Mouse (Mus musculus) left cerebral cortex, adult 9 months (tissue): ENCODE measurements around the gene Ppp2r5d.

Experiments used
- DNase-seq, 2 experiments: peaks; one replicate each; pipeline ENCODE4 v3.0.0; 2022; ENCODE audit warnings: low spot score in 2 of 2

Ppp2r5d gene

DNA sequence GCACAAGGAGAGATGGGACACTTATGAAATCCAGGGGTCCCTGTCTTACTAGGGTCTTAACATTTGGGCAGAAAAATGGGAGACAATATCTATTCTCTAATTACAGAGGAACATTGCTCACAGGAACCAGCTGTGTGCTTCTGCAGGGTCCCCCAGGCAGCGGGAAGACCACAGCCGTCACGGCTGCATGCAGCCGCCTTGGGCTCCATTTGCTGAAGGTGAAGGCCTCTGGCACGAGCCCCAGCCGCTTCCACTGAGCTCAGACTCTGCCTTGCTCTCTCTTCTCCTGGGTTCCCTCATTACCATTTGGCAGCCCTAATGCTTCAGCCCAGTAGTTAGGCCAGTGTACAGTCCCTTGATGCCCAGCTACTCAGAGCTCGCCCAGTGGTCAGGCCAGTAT is 16.2 kb upstream of the Ppp2r5d start:
- DNase-seq: no peak

DNA sequence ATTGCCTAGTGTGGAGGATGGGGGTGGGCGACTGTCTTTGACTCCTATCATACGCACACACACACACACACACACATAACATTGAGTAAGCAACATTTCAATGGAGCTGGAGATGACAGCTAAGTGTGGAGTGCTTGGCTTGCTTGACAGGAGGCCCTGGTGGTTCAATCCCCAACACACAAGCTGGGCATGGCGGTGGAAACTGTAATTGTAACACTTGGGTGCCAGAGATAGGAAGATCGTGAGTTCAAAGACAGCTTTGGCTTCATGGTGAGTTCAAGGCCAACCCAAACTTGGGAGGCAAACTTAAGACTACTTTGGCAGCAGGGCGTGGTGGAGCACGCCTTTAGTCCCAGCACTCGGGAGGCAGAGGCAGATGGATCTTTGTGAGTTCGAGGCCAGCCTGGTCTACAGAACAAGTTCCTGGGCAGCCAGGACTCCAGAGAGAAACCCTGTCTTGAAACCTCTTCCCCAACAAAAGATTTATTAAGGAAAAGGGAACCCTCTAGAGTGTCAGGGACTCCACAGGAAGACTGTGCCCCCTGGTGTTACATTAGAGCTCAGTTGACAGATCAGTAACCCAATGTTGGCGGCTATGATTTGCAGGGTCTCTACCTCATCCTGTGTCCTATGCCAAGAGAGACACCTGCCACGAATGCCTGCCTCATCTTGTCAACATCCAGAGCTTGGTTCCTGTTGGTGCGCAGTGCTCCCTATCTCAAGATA is 10.0 kb upstream of the Ppp2r5d start:
- DNase-seq: no peak

DNA sequence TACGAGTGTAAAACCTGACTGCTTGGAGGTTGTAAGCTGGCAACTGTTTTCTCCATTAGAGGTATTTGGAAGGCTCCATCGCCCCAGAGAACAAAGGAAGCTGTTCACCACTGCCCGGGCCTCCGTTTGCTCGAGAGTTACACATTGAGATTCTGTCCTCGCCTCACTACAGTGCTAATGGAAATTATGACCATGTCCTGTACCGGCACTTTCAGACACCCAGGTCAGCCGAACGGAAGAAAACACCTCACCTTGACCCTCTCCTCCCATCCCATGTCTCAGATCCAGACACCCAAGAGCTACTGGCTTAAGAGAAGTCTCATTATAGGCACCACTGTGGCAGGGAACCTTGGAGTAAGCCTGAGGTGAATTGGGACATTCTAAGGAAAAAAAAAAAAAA is 8.9 kb upstream of the Ppp2r5d start:
- DNase-seq: no peak

DNA sequence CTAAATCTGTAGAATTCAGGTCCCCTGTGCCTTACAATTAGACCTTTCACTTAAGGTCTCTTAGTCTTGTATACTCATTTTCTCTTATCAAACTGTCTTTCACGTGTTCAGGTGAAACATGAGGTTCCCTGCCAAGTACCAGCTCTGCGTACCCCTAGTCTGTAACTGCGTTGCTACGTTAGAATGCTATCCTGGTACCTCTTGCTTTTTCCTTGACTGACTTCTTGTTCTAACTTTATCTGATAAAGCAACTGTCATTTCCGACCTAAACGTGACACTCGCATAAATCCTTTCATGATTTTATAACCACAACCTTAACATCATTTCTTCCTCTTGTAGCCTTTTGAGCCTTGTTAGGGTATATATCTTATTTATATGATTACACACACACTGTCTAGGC is 7.5 kb upstream of the Ppp2r5d start:
- DNase-seq: no peak

DNA sequence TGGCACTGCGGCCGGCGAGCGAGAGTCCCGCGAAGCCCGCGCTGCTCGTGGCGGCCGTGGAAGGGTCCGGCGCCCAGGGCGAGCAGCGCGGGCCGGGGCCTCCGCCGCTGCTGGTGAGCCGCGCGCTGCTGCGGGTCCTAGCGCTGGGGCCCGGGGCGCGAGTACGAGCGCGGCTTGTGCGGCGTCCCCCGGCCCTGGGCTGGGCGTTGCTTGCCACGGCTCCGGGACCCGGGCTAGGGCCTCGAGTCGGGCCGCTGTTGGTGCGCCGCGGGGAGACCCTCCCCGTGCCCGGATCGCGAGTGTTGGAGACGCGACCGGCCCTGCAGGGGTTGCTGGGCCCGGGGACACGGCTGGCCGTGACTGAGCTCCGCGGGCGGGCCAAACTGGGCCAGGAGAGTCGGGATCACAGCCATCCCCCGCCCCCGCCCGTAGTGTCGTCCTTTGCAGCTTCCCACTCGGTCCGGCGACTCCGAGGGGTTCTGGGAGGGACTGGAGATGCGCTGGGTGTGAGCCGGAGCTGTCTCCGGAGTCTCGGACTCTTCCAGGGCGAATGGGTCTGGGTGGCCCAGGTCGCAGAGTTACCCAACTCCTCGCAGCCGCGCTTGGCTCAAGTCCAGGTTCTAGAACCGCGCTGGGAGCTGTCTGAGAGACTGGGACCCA is 6.8 kb upstream of the Ppp2r5d start:
- no peak for DNase-seq

DNA sequence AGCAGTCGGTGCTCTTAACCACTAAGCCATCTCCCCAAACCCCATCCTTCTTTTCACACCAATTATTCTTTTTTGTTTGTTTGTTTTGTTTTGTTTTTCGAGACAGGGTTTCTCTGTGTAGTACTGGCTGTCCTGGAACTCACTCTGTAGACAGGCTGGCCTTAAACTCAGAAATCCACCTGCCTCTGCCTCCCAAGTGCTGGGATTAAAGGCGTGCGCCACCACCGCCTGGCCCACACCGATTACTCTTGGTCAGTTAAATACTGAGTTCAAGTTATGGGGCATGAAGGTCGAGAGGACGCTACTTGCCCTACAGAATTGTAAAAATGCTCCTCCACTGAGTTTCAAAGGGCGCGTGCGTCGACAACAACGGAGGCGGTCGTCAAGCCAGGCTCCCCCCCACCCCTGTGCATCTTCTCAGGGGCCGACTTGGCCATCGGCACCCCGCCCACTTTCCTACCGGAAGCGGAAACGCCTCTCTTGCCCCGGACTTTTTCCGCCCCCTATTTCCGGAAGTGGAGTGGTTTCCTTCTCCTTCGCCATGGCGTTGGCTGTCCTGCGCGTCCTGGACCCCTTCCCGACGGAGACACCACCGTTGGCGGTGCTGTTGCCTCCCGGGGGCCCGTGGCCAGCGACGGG is 6.2 kb upstream of the Ppp2r5d start, which contains the start of gene Pex6:
TSS of gene Pex6 (plus strand) at position 505 of the 639 bp plus-strand sequence.
- DNase-seq: peak; percentile 67 to 92

DNA sequence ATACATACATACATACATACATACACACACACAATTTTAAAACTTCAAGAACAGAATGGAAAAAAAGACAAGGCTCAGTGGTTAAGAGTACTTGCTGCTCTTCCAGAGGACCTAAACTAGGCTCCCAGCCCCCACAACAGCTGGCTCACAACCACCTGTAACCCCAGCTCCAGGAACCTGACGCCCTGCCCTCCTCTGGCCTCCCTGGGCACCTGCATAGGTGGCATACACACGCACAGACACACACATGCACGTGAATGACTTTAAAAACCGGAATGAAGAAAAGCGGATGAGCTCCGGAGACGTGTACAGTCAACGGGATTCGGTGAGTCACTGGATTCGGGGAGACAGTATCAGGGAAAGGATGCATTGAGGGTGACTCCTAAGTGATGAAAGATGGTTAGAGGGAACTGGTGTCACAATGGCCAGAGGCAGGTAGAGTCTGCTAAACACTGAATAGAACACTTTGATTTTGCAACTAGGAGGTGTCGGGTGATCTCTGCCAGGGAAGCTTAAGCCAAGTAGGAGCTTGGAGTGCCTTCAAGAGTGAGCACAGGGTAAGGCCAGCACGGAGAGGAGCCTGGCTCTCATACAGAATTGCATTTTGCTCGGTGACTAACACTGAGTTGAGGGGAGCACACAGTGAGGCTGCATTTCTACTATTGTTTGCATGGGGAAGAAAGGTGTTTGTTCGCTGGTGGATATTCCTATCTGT is 1.6 kb upstream of the Ppp2r5d start:
- no peak for DNase-seq

DNA sequence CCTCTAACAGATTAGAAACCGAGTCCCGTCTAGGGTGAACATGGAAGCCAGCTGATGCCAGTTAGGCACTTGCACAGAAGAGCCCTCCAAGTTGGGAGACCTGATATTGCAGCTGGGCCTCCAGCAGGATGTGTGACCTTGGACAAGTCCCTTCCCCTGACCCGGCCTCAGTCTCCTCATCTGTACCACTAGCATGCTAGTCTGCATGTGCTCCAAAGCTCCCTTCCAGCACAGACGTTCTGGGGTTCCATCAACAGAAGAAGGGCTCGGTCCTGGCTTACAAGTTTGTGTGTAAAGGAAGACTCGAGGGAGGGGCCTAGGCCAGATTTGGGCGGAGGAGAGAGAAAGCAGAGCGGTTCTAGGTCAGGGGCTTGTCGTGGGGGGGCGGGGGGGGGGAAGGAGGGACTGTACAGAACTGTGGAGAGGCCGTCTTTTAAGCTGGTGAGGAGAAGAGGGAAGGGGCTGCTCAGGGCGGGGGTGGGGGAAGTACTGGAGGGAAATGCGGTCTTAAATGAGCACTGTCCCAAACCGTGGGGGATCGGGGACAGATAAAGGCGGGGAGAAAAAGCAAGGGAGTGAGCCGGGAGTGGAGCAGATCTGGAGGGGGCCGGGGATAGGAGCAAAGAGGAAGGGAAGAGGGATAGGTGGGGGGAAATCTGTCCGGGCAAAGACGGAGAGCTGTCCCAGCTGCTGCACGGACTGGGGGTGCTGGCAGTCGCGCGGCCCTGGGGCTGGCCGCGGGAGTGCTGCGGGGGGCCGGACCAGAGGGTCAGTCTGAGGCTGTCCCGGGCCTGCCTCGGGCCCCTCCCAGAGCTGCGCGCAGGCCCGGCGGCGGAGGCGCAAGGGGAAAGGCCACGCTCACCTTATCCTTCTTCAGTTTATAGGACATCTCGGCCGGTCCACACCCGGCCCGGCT is 682 bp downstream of the Ppp2r5d start:
- DNase-seq: no peak

DNA sequence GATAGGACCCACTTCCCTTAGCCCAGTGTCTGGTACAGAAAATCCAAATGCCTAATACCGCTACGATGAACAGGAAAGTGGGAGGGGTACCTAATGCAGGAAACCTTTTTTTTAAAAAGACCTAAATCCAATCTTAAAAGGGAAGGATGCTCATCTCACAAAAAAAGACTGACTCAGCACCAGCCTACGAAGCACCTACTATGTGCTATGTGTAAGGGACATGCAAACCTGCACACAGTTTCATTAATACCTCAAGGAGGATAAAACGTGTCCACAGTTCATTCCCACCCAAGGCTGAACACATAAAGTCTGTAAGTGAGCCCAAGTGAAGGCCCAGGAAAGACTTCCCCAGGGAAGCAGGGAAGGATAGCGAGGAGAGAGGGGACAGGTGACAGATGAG is 2.4 kb downstream of the Ppp2r5d start:
- no peak for DNase-seq

DNA sequence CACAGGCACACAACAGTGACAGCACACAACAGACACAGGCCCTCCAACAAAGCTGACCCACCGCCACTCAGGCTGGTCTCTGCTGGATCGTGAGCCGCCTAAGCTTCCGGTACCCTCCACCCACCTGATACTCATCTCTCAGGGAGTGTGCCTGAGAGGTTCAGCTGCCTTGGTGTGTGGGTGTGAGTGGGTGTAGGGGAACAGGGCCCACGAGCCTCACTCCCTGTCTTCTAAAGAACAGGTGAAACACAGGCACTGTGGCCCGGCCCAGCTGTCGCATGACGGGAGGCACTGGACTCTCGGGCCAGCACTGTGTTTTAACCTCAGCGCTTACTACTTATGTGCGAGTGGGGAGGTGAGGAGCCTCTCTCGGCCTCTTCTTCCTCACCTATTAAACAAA is 2.8 kb downstream of the Ppp2r5d start:
- no peak for DNase-seq

DNA sequence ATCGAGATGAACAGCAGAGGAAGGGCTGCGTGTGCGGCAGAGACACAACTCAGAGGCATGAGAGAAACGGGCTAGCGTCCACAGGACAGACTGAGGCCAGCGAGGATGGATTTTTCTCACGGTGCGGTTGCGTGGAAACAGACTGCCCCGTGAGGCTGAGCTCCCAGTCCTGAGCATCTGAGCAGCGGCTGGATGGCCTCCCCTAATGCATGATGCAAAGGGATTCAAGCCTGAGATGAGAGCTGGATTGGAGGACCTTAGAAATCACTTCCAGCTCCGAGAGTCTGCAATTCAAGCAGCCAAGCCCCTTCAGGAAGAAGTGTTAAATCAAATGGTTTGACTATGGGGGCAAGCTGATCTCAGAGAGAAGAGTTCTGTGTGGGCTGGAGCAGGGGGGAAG is 3.4 kb downstream of the Ppp2r5d start:
- DNase-seq: no peak

DNA sequence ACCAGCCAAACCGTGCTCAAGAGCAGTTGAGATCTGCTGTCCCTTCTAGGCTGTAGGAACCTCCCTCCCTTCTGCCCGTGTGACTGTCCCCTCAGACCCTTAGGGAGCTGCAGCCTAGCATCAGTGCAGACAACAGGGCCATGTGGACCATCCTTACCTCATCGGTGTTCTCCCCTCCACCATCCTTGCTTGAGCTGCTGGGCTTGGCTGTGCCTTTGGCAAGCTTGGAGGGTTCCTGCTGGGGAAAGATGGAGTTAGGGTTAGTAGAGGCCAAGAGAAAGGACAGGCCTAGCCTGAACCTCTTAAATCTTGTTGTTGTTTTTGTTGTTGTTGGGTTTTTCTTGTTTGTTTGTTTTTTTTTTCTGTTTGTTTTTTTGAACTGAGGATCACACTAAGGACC is 5.0 kb downstream of the Ppp2r5d start:
- no peak for DNase-seq

DNA sequence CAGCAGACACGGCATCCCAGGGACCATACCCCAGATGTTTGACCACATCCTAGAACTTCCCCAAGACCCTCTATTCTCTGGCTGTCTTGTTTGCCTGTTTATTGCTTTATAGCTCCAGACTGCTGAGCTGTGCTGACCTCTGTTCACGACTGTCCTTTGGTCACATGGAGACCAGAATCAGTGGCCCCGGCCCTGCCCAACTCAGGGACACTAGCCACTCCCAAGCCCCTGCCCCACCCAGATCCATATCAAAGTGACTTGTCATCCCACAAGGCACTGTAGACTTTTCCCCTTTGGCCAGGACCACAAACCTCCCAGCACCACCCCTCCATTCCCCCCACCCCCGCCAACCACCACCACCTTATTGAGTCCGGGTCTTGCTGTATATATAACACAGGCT is 5.7 kb downstream of the Ppp2r5d start:
- DNase-seq: no peak

DNA sequence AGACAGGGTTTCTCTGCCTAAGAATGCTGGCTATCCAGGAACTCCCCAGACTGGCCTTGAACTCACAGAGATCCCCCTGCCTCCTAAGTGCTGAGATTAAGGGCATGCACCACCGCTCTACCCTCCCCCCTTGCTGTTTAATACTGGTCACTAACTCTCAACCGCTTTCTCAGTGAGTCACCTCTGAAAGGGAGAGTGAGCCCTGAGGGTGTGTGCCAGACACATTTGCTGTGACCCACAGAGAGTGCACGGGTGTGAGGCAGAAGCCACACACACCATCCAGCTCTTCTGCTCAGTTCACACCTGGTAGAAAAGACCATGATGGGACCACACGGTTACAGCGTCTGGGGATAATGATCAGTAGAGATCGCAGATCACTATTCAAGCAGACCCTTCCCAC is 6.4 kb downstream of the Ppp2r5d start:
- DNase-seq: no peak

DNA sequence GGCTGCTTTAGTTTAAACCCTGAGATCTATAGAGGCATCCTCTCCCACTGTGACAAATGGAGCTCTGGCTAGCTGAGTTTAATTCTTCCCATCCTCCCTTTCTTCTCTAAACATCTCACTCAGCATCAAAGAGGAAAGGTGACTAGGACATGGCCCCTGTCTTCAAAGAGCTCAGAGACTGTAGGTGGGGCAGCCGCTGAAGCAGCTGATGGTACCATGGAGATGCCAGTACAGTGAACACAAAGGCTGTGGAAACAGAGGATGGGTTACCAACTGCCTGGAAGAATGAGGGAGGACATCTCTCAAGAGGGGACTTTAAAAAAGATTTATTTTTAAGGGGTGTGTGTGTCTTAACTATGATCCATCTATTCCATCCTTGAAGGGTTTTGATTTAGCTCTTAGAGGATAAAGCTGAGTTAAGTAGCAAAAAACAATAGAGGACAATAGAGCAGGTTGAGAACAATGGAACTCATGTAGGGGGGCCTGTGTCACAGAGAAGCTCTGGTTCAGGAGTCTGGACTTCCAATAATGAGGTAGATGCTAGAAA is 10.3 kb downstream of the Ppp2r5d start:
- no peak for DNase-seq

DNA sequence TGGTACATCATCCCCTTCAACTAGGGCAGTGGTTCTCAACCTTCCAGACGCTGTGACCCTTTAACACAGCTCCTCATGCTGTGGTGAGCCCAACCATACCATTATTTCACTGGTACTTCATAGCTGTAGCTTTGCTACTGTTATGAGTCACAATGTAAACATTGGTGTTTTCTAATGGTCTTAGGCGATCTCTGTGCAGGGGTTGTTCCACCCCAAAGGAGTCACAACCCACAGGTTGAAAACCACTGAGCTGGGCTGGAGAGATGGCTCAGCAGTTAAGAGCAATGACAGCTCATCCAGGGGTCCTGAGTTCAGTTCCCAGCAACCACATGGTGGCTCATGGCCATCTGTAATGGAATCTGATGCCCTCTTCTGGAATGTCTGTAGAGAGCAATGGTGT is 13.5 kb downstream of the Ppp2r5d start:
- no peak for DNase-seq

DNA sequence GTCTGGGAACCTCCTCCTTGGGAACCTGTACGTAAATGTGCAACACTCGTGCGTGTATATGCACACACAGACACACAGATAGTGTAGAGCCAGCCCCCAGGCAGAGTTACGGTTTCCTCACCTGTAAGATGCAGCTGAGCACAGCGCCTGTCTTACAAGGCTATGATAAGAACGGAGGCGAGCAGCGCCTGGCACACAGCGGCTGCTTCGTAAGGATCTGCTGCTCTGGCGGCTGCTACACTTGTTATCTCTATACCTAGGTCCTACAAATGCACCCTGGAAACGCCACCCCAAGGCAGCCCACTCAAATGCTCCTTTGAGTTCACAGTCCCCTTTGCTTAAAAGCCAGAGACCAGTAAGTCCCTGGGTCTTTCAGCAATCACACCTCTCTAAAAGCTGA is 14.2 kb downstream of the Ppp2r5d start:
- DNase-seq: no peak

DNA sequence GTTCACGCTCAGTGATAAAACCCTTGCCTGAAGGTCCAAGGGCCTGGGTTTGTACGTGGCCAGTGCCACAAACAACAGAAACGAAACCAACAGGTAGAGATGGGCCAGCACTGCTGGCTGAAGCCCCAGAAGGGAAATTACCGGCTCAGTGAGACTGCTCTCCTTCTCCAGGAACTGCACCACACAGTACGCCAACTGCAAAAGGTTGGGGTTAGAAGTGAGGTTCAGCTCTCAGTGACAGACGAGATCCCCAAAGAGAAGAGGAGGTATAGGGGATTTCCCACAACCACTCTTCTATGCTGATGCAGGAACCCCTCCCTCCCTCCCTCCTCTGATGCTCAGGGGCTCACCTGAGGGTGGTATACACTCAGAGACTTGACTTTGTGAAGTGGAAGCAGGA is 19.0 kb downstream of the Ppp2r5d start:
- DNase-seq: no peak

DNA sequence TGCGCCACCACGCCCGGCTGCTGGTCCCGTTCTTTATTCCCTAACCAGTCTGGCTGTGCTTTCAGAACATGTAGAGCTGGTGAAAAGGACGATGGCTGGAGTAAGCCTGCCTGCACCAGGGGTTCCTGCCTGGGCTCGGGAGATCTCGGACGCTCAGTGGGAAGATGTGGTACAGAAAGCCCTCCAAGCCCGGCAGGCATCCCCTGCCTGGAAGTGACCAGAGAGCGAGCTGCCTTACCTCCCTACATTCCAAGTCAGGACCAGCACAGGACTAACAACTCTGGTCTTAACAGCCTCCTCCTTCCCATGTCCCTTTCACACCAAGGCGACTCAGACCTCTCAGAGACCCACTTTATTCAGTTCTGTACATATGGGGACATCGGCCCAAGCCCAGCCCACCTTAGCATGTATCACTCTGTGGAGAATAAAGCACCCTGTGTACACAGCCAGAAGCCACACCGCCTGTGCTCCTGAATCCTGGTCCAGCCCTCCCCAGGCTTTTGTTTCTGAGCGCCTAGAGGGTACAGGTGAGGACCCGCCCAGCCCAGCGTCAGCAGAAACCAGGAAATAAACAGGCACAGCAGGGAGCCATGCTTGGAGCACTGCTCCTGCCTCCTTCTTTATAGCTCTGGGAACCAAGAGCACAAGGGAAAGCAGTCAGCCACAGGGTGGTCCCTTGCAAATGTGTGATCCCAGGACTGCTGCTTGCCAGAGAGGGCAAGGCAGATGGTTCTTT is 22.1 kb downstream of the Ppp2r5d start:
- DNase-seq: no peak

DNA sequence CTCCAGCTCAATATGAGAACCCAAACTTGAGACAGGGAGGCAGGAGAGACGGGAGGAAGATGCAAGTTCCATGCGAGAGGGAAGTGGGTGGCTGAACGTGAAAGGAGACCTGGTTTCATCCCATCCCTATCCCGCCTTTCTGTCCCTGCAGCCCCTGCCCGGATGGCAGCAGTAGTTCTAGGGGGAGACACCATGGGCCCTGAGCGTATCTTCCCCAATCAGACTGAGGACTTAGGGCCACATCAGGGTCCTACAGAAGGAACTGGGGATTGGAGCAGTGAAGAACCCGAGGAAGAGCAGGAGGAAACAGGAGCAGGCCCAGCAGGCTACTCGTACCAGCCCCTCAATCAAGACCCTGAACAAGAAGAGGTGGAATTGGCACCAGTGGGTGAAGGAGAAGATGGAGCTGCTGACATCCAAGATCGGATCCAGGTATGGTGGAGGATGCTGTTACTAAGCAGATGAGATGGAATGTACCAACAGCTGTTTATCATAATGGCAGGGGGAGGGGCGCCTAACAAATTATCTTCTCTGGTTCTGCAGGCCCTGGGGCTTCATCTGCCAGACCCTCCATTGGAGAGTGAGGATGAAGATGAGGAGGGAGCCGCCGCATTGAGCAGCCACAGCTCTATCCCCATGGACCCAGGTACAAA is 23.3 kb downstream of the Ppp2r5d start:
- DNase-seq: no peak
